Mouse (Mus musculus) heart, adult 8-10 months (tissue): ENCODE data around the gene Abcb1a. TPM values are rescaled to one million over a fixed set of nuclear protein-coding genes. Genes with fewer than 3 reads are reported as not detected.

Experiments used
- DNase-seq: peaks from one replicate; pipeline ENCODE4 v3.0.0; 2022; ENCODE audit warnings: low spot score
- total RNA-seq, 4 experiments: library from RNA; stranded (reverse); gene quantifications; 2 replicates each; pipeline ENCODE4 v1.2.4; 2022

Gene Abcb1a
- total RNA-seq = 10 to 100 TPM in 2 of 4 experiments, 1 to 10 TPM in 2; 8.1 to 12.9 (median 9.4) TPM

- peak; percentile 20 for DNase-seq
Observed at GRCm38 (mm10) chr5:8659911-8660737, at the start of gene Abcb1a. TSS of gene Abcb1a (plus strand) at chr5:8660077.

DNA sequence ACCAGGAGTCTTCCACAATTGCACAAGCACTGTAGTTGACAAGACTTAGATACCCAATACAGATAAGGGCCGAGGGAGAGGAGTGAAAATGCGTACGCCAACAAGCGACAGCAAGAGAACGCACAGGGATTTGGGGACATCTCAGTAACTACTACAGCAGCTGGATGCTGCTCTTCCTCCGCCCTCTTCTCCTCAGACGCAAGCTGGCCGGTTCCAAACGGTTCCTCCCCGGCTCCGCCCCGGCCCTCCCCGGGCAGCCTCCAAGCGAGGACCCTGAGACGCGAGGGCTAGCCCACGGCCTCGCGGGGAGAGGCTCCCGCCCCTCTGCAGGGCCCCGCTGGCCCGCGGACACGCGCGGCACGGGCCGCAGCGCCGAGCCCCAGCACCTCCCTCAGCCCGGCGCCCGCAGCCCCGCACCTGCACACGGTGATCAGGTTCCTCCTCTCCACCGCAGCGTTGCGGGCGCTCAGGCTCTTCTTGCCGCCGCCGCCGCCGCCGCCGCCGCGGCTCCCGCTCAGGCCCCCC lies 37.7 kb upstream of the Abcb1a start:
- DNase-seq = peak; percentile 20

- peak; percentile 72 for DNase-seq
Observed at GRCm38 (mm10) chr5:8622596-8623231, 37.2 kb upstream of the Abcb1a start, which contains the start of gene Rundc3b. TSS of gene Rundc3b (minus strand) at chr5:8622952.

GRCm38 (mm10) chr5:8632901-8633300 lies 27.0 kb upstream of the Abcb1a start:
- no peak for DNase-seq

- no peak for DNase-seq
Observed at GRCm38 (mm10) chr5:8634489-8634975, 25.3 kb upstream of the Abcb1a start.

GRCm38 (mm10) chr5:8648300-8648699 lies 11.6 kb upstream of the Abcb1a start:
- no peak for DNase-seq

- no peak for DNase-seq
Observed at GRCm38 (mm10) chr5:8648774-8649173, 11.1 kb upstream of the Abcb1a start.

DNA sequence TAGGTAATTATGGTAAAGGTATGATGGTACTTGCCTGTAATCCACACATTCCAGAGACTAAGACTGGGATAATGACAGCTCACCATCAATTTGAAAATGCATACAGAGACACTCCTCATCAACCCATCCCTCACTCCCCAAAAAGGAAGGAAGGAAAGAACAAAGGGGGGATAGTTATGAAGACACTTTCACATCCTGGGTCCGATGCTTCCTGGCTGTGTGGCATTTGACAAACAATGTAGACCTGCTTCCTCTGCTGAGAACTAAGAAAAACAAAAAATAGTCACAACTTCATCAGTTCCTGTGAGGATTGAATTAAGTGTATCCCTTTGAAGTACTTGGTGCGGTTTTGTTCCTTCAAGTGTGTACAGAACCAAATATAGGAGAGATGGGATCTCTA lies 7.8 kb upstream of the Abcb1a start:
- no peak for DNase-seq

DNA sequence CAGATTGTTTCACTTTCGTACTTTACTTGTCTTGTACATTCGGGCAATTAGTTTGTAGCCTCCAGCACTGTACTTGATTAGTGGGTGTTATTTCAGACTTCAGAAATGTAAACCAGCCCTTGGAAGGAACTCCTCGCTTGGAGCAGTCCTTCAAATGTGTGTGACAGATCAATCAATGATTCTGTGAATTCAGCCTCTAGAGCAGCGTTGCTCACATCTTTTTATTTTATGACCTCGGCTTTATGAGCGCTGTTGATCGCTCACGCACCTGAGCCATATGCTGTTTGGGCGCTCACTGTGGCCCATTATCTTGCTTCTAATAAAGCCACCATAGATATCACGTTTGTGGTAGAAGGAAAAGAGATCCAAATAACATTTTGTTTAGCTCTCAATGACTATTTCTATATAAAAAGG lies 868 bp downstream of the Abcb1a start:
- no peak for DNase-seq

DNA sequence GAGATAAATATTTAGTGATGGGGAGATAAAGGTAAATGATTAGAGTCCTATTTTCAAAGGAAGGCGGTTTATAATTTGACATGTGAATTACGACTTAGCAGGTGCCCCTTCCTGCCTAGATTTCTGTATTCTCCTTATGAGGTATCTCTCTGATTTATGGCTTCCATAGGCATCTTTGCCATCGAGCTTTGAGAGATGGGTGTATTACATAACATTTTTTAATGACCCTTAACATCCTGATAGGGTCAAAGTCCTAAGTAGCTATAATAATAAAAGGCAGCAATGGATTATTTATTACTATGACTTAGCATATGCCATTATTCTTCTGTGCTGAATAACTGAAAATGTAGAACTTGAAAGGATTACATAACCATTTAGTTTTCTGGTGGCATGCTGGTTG lies 4.8 kb downstream of the Abcb1a start:
- no peak for DNase-seq

- DNase-seq = no peak
Observed at GRCm38 (mm10) chr5:8667758-8668474, 8.0 kb downstream of the Abcb1a start.

DNA sequence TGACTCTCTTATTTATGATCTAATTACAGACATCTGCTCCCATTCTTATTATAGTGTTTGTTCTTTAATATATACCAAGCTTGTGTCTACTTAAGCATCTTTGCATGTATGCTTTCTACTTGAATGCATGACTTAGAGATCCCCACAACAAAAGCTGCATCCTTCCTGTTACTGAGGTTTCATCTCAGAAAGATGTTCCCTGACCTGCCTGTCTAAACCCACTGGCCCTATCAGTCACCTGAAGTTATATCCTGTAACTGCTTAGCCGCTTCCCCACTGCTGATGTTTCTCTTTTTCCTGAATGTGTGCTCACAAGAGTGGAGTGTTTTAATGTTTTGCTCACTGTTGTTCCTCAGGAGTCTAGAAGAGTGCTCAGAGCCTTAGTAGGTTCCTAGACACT lies 9.7 kb downstream of the Abcb1a start:
- no peak for DNase-seq

- peak; percentile 21 for DNase-seq
Observed at GRCm38 (mm10) chr5:8675262-8675951, 15.5 kb downstream of the Abcb1a start.

GRCm38 (mm10) chr5:8675952-8676262 lies 16.0 kb downstream of the Abcb1a start:
- no peak for DNase-seq

DNA sequence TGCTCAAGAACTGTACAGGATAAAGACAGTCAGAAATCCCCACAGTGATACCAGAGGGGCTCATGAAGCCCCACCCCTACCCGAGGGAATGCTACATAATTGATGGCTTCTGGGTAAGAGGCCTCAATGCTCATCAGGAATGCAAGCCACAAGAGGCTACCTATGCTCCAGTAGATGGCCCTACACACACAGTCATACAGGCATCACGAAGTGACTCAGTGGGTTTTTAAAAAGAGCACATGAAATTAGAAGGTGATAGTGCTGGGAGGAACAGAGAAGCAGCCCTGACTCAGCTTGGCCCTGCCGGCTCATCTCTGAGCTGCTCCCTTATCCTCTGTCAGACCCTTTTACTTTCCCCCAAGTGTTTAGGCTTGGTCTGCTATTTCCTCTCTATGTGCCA lies 21.3 kb downstream of the Abcb1a start:
- no peak for DNase-seq

DNA sequence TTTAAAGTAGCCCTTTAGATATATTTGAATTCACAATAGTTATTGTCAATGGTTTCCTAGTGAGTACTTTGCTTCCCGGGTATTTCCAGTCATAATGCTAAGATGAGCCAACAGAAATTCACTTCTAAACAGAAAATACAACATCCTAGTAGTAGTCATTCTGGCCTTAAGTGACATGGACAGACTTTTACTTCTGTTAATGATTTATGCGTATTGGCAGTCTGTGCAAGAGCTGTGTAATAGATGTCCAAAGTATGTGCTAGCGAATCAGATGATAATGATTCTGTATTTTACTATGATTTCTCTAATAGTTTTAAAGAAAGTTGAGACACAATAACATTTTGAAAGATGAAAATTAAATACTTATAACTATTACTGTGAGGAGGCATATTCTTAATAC lies 23.8 kb downstream of the Abcb1a start:
- DNase-seq = no peak

GRCm38 (mm10) chr5:8686071-8686470 lies 26.2 kb downstream of the Abcb1a start:
- DNase-seq = no peak

- DNase-seq = no peak
Observed at GRCm38 (mm10) chr5:8687550-8687949, 27.7 kb downstream of the Abcb1a start.

DNA sequence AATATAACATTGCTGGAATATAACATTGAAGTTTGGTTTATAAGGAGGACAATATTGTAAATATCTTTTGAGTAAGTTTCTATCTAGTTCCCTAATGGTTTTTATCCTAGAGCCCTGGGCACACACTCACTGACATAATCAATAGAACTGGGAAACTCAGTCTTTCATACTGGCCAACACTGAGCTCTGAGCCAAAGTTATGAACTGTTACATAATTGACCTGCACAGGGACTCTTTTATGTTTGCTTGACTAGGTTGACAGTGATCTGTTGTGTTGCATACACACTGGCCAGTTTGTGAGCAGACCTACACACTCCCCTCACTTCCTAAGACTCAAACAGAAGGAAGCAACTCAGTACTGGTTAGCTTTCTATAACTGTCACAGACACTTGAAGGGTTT lies 56.2 kb downstream of the Abcb1a start:
- DNase-seq = no peak

DNA sequence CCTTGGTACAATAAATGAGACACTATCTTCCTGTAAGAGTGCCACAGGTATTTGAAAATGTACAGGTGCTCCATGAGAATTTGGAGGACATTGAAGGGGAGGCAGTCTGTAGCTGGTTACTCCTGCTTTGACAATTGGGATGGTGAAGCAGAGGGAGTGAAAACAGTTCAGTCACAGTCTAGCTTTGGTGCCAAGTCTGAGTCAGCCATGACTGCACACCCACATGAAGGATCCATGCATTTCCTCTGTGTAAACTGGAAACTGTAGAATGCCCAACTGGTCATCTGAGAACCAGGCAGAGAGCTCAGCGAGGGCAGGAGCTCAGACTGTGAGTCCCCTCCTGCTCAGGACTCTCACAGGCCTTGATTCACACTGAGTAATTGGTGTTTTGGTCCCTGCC lies 59.7 kb downstream of the Abcb1a start:
- DNase-seq = no peak

- DNase-seq = no peak
Observed at GRCm38 (mm10) chr5:8722224-8722623, 62.3 kb downstream of the Abcb1a start.

DNA sequence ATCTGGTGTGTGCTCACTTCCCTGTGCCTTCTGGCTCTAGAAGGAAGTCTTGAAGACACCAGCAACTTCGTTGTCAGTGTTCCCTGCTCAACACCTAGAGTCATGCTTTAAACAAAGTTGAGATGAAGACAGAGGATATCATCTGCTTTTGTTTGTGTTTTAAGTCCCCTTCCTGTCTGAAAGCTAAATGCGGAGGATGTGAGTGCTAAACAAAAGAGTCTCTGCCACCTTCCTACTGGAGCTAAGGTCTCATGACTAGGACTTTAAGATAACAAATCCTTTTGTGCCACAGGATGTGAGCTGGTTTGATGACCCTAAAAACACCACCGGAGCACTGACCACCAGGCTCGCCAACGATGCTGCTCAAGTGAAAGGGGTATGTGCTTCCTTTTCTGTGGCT lies 63.0 kb downstream of the Abcb1a start:
- no peak for DNase-seq
